Mouse (Mus musculus) lung, postnatal 0 days (tissue): Measurements from ENCODE around the gene Tcp11l2. TPM values are rescaled to one million over a fixed set of nuclear protein-coding genes. Genes with fewer than 3 reads are reported as not detected.

ENCODE experiments used
- ATAC-seq: fragments of 200-750 bp; cut with Nextera tagmentation; 2 replicates; pipeline ENCODE4 v1.8.0; 2017; ENCODE audit warnings: moderate library complexity
- DNase-seq: peaks from one replicate; pipeline ENCODE4 v3.0.0-alpha.2; 2016; ENCODE audit warnings: low spot score
- H3K27ac ChIP-seq: fragments of 300-500 bp; sonication (generic); 2 replicates; pipeline ENCODE4 v1.5.1; 2014; ENCODE audit warnings: antibody characterized with exemption, mild to moderate bottlenecking, low read length, mixed read lengths
- H3K27me3 ChIP-seq: fragments of 300-500 bp; sonication (generic); replicated peaks from 2 replicates; pipeline ENCODE4 v1.6.1; 2014; ENCODE audit warnings: low read length, mixed read lengths; ENCODE audit not compliant: insufficient read depth
- H3K36me3 ChIP-seq: fragments of 300-500 bp; sonication (generic); 2 replicates; pipeline ENCODE4 v1.6.1; 2014; ENCODE audit warnings: low read length, mixed read lengths; ENCODE audit not compliant: insufficient read depth
- H3K4me1 ChIP-seq: fragments of 300-500 bp; sonication (generic); 2 replicates; pipeline ENCODE4 v1.6.1; 2014; ENCODE audit warnings: antibody characterized with exemption, low read depth, low read length, mixed read lengths; ENCODE audit not compliant: insufficient read depth
- H3K4me2 ChIP-seq: fragments of 300-500 bp; sonication (generic); replicated peaks from 2 replicates; pipeline ENCODE4 v1.6.1; 2014; ENCODE audit warnings: low read depth, mild to moderate bottlenecking, low read length, moderate library complexity, mixed read lengths
- H3K4me3 ChIP-seq: fragments of 300-500 bp; sonication (generic); 2 replicates; pipeline ENCODE4 v1.5.1; 2014; ENCODE audit warnings: low read depth, low read length
- H3K9ac ChIP-seq: fragments of 300-500 bp; sonication (generic); replicated peaks from 2 replicates; pipeline ENCODE4 v1.6.1; 2014; ENCODE audit warnings: low read depth, mild to moderate bottlenecking
- H3K9me3 ChIP-seq: fragments of 300-500 bp; sonication (generic); 2 replicates; pipeline ENCODE4 v1.6.1; 2016; ENCODE audit warnings: low read length, mixed read lengths
- CTCF ChIP-seq: IDR thresholded peaks from 2 replicates; pipeline ENCODE4 v1.5.1; 2016; ENCODE audit warnings: antibody characterized with exemption, mild to moderate bottlenecking
- EP300 ChIP-seq: IDR thresholded peaks from 2 replicates; pipeline ENCODE4 v1.6.1; 2016; ENCODE audit warnings: antibody characterized with exemption, mild to moderate bottlenecking, control low read depth
- WGBS: fragments of 180-500 bp; shearing (Covaris S2); extraction: QIAGEN DNeasy Blood & Tissue Kit; methylation state at CpG from one replicate; pipeline ENCODE4 v1.1.7; 2014; 5-methylcytosine and 5-hydroxymethylcytosine counted together
- polyA plus RNA-seq: library from polyadenylated mRNA; unstranded; fragments of >200 nt; fragmentation: Nextera tagmentation; extraction: Ambion mirVana; gene quantifications from 2 replicates; pipeline ENCODE4 v1.2.1, GENCODE M21; 2015

Gene Tcp11l2
- polyA plus RNA-seq, 1 experiment from 2014 or later: 73.8 TPM

- Histone ChIP-seq H3K27ac (no peak overlapping the region), H3K9me3 (no peaks in the 10 kb centered on the region), H3K27me3 (no peaks in the 10 kb centered on the region), H3K4me3 (no peak overlapping the region), H3K4me2 (no peak overlapping the region), H3K9ac (no peak overlapping the region), H3K36me3 (peaks cover 33% of the 10 kb centered on the region; the same call in 1 of the 2 replicates), H3K4me1 (peaks cover 4% of the 10 kb centered on the region; the same call in 1 of the 2 replicates)
- 60% methylated on average over 3 of the region's 3 CpGs for WGBS
- ATAC-seq (no peak), DNase-seq (no peak)
- TF ChIP-seq CTCF: no peak
- TF ChIP-seq EP300: no peak
These were observed 31.9 kb downstream of the Tcp11l2 start for GRCm38 (mm10) chr10:84608361-84608760.

- TF ChIP-seq CTCF (no peak), EP300 (no peak)
- Histone ChIP-seq H3K4me1 (peaks cover 4% of the 10 kb centered on the region; the same call in 1 of the 2 replicates), H3K36me3 (peaks cover 35% of the 10 kb centered on the region; the same call in 1 of the 2 replicates), H3K27me3 (no peaks in the 10 kb centered on the region), H3K9ac (no peak overlapping the region), H3K9me3 (no peaks in the 10 kb centered on the region), H3K4me3 (no peak overlapping the region), H3K4me2 (no peak overlapping the region), H3K27ac (peak overlapping the region; percentile 60)
- DNase-seq: no peak
- WGBS: 29% methylated on average over 4 of the region's 4 CpGs
- ATAC-seq: no peak
These were observed 33.9 kb downstream of the Tcp11l2 start for GRCm38 (mm10) chr10:84610324-84610723.

- peaks cover 31% of the 10 kb centered on the region; the same call in 1 of the 2 replicates for H3K36me3 ChIP-seq
- 47% methylated on average over 3 of the region's 3 CpGs for WGBS
- no peaks in the 10 kb centered on the region for H3K27me3 ChIP-seq
- peak; percentile 89 for TF ChIP-seq EP300
- TF ChIP-seq CTCF: no peak
- no peaks in the 10 kb centered on the region for H3K9me3 ChIP-seq
- peak; percentile 92 for DNase-seq
- no peak overlapping the region for H3K4me2 ChIP-seq
- ATAC-seq: peak; percentile 95
- H3K9ac ChIP-seq: no peak overlapping the region
- H3K27ac ChIP-seq: peak overlapping the region; percentile 60
- no peak overlapping the region for H3K4me3 ChIP-seq
- peaks cover 4% of the 10 kb centered on the region; the same call in 1 of the 2 replicates for H3K4me1 ChIP-seq
These were observed 34.4 kb downstream of the Tcp11l2 start for GRCm38 (mm10) chr10:84610783-84611182.

- H3K4me1 ChIP-seq: peaks cover 4% of the 10 kb centered on the region; the same call in 1 of the 2 replicates
- H3K4me2 ChIP-seq: no peak overlapping the region
- H3K27ac ChIP-seq: 0 out of 2 replicates have a peak overlapping the region, but pooled peaks have one; percentile 26
- DNase-seq: no peak
- no peak overlapping the region for H3K9ac ChIP-seq
- no peak for TF ChIP-seq CTCF
- no peak for TF ChIP-seq EP300
- peaks cover 25% of the 10 kb centered on the region; the same call in 1 of the 2 replicates for H3K36me3 ChIP-seq
- ATAC-seq: no peak
- WGBS: 26% methylated on average over 3 of the region's 3 CpGs
- no peaks in the 10 kb centered on the region for H3K27me3 ChIP-seq
- H3K9me3 ChIP-seq: no peaks in the 10 kb centered on the region
- no peak overlapping the region for H3K4me3 ChIP-seq
These were observed 35.2 kb downstream of the Tcp11l2 start for GRCm38 (mm10) chr10:84611664-84612063.

- Histone ChIP-seq H3K4me2 (no peak overlapping the region), H3K4me1 (peaks cover 4% of the 10 kb centered on the region; the same call in 1 of the 2 replicates), H3K4me3 (no peak overlapping the region), H3K27ac (no peak overlapping the region), H3K9me3 (no peaks in the 10 kb centered on the region), H3K27me3 (no peaks in the 10 kb centered on the region), H3K9ac (no peak overlapping the region), H3K36me3 (peaks cover 23% of the 10 kb centered on the region; the same call in 1 of the 2 replicates)
- WGBS: 76% methylated on average over 2 of the region's 2 CpGs
- no peak for ATAC-seq
- TF ChIP-seq EP300: no peak
- no peak for TF ChIP-seq CTCF
- DNase-seq: no peak
These were observed 35.9 kb downstream of the Tcp11l2 start for GRCm38 (mm10) chr10:84612281-84612680.

GRCm38 (mm10) chr10:84613366-84613765, 36.9 kb downstream of the Tcp11l2 start:
- Histone ChIP-seq H3K9me3 (no peaks in the 10 kb centered on the region), H3K27me3 (no peaks in the 10 kb centered on the region), H3K4me3 (no peak overlapping the region), H3K4me1 (peaks cover 4% of the 10 kb centered on the region; the same call in 1 of the 2 replicates), H3K36me3 (peaks cover 19% of the 10 kb centered on the region; the same call in 1 of the 2 replicates), H3K27ac (no peak overlapping the region), H3K9ac (no peak overlapping the region), H3K4me2 (no peak overlapping the region)
- TF ChIP-seq EP300 (no peak), CTCF (no peak)
- DNase-seq (no peak), ATAC-seq (no peak)
- WGBS: 73% methylated on average over 8 of the region's 8 CpGs
